Mouse (Mus musculus) ES-E14 (cell line): Measurements from ENCODE around the gene Ppp2r5a.

Source experiments
- CHD2 ChIP-seq: IDR thresholded peaks from 2 replicates; pipeline ENCODE4 v1.6.1; 2014; ENCODE audit warnings: mild to moderate bottlenecking, low read depth, low read length, inconsistent platforms
- HCFC1 ChIP-seq: IDR thresholded peaks from 2 replicates; pipeline ENCODE4 v1.6.1; 2012; ENCODE audit warnings: low read length, inconsistent platforms, borderline replicate concordance; ENCODE audit not compliant: insufficient read depth
- MAFK ChIP-seq: IDR thresholded peaks from 2 replicates; pipeline ENCODE4 v1.6.1; 2014; ENCODE audit warnings: mild to moderate bottlenecking, low read depth, low read length, inconsistent platforms; ENCODE audit not compliant: insufficient read depth
- ZC3H11A ChIP-seq: IDR thresholded peaks from 2 replicates; pipeline ENCODE4 v1.6.1; 2012; ENCODE audit warnings: low read depth, mild to moderate bottlenecking, inconsistent platforms, low read length, borderline replicate concordance
- ZNF384 ChIP-seq: IDR thresholded peaks from 2 replicates; pipeline ENCODE4 v1.6.1; 2012; ENCODE audit warnings: low read depth, low read length, inconsistent platforms

DNA sequence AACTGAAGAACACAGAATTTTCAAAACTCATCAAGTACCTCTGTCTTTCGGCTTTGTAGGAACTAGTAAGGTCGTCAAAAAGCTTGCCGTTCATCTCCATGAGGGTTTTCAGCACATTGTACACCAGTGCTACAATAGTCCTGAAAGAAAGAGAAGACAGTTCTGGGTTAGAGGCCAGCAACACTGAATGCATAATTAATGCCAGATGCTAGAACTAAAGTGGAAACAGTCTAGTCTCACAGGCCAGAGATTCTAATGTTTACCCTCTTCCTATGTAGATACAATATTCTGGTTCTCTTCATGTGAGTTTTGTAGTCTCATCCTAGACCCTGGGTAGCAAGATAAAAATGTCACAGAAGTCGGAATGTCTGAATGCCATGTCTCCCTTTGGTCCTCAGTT lies 49.2 kb downstream of the Ppp2r5a start:
- TF ChIP-seq HCFC1 (no peak), CHD2 (no peak), ZC3H11A (no peak), MAFK (no peak), ZNF384 (no peak)
